Mouse (Mus musculus) embryonic fibroblast, embryonic 13.5 days (primary cell): ENCODE data around the gene Zfp60. TPM values are rescaled to one million over a fixed set of nuclear protein-coding genes. Genes with fewer than 3 reads are reported as not detected.
A peak's percentile ranks its signal among the peaks of the same experiment; 100 is the strongest.
"Not testable (repeated sequence)": the region's sequence is repeated elsewhere in the genome, so short reads cannot be mapped to it uniquely, and the experiment has no call there.

Experiments used
- H3K27ac ChIP-seq: 2 replicates; pipeline ENCODE4 v1.5.1; 2012; ENCODE audit warnings: low read length, control low read depth, inconsistent platforms; ENCODE audit not compliant: insufficient read depth
- H3K4me1 ChIP-seq: 2 replicates; pipeline ENCODE4 v1.6.1; 2011; ENCODE audit warnings: low read length; ENCODE audit not compliant: control insufficient read depth, insufficient read depth
- H3K4me3 ChIP-seq: 2 replicates; pipeline ENCODE4 v1.5.1; 2011; ENCODE audit warnings: mild to moderate bottlenecking, control low read depth, low read length; ENCODE audit not compliant: insufficient read depth
- CTCF ChIP-seq: IDR thresholded peaks from 2 replicates; pipeline ENCODE4 v1.5.1; 2011; ENCODE audit warnings: mild to moderate bottlenecking, control low read depth, low read length, moderate library complexity, borderline replicate concordance; ENCODE audit not compliant: insufficient read depth
- POLR2A ChIP-seq: IDR thresholded peaks from 2 replicates; pipeline ENCODE4 v1.6.1; 2011; ENCODE audit warnings: low read depth, mild to moderate bottlenecking, control low read depth, low read length, moderate library complexity
- polyA plus RNA-seq: library from polyadenylated mRNA; stranded (reverse); fragments of >200 nt; gene quantifications from 2 replicates; pipeline ENCODE4 v1.2.4, GENCODE M21; 2011; ENCODE audit warnings: low read depth; ENCODE audit not compliant: missing spikeins, insufficient read length

The Zfp60 gene
- polyA plus RNA-seq, 1 experiment, result 23.5 TPM

GRCm38 (mm10) chr7:27765176-27765886, 34.1 kb downstream of the Zfp60 start:
- no peak overlapping the region for H3K4me3 ChIP-seq
- H3K27ac ChIP-seq, result no peak overlapping the region
- no peaks in the 10 kb centered on the region for H3K4me1 ChIP-seq
- TF ChIP-seq CTCF (no peak), POLR2A (no peak)

GRCm38 (mm10) chr7:27789306-27789705, 58.1 kb downstream of the Zfp60 start:
- Histone ChIP-seq H3K27ac (no peak overlapping the region), H3K4me3 (no peak overlapping the region), H3K4me1 (no peaks in the 10 kb centered on the region)
- TF ChIP-seq CTCF (no peak), POLR2A (no peak)

- H3K4me1 ChIP-seq, H3K4me3 ChIP-seq: not testable (repeated sequence)
- peak overlapping the region; percentile 85 for H3K27ac ChIP-seq
Measured at GRCm38 (mm10) chr7:27793865-27794264, 62.7 kb downstream of the Zfp60 start.

- peak overlapping the region; percentile 85 for H3K27ac ChIP-seq
- H3K4me3 ChIP-seq, result no peak overlapping the region
- TF ChIP-seq POLR2A (no peak), CTCF (no peak)
- H3K4me1 ChIP-seq, result no peaks in the 10 kb centered on the region
Measured at GRCm38 (mm10) chr7:27794566-27794965, 63.4 kb downstream of the Zfp60 start.

- TF ChIP-seq POLR2A (no peak), CTCF (no peak)
- Histone ChIP-seq H3K27ac (no peak overlapping the region), H3K4me1 (no peaks in the 10 kb centered on the region), H3K4me3 (no peak overlapping the region)
Measured at GRCm38 (mm10) chr7:27797906-27798811, 67.0 kb downstream of the Zfp60 start.

- Histone ChIP-seq H3K27ac (no peak overlapping the region), H3K4me3 (no peak overlapping the region), H3K4me1 (no peaks in the 10 kb centered on the region; the same call in 1 of the 2 replicates)
- TF ChIP-seq CTCF (no peak), POLR2A (no peak)
Measured at GRCm38 (mm10) chr7:27801137-27801536, 69.9 kb downstream of the Zfp60 start.

GRCm38 (mm10) chr7:27802986-27803385, 71.8 kb downstream of the Zfp60 start:
- TF ChIP-seq POLR2A, result no peak
- TF ChIP-seq CTCF, result no peak
- no peak overlapping the region for H3K27ac ChIP-seq

More at GRCm38 (mm10) chr7:27802986-27803385, 71.8 kb downstream of the Zfp60 start:
- Histone ChIP-seq H3K4me1 (no peaks in the 10 kb centered on the region; the same call in 1 of the 2 replicates), H3K4me3 (no peak overlapping the region)

Other genes starting within 250 kb of the Zfp60 start
- 23.7 and 28.5 TPM in 2 replicates for gene Sertad1, start 244.5 kb upstream of the Zfp60 start, polyA plus RNA-seq
- 5.4 and 5.6 TPM in 2 replicates for gene Prx, start 232.1 kb upstream of the Zfp60 start, polyA plus RNA-seq
- gene Hipk4, start 208.1 kb upstream of the Zfp60 start, polyA plus RNA-seq, result 1.1 and 1.5 TPM in 2 replicates
- 195 and 211 TPM in 2 replicates for gene Pld3, start 178.2 kb upstream of the Zfp60 start, polyA plus RNA-seq
- gene 2310022A10Rik, start 178.2 kb upstream of the Zfp60 start, polyA plus RNA-seq, result 12.6 and 14.0 TPM in 2 replicates
- 84.5 and 98.2 TPM in 2 replicates for gene Akt2, start 139.8 kb upstream of the Zfp60 start, polyA plus RNA-seq
- not detected in 2 replicates for gene Ttc9b, start 77.5 kb upstream of the Zfp60 start, polyA plus RNA-seq
- gene Map3k10, start 56.8 kb upstream of the Zfp60 start, polyA plus RNA-seq, result 26.2 and 28.1 TPM in 2 replicates
- 1.7 and 2.2 TPM in 2 replicates for gene Zfp607b, start 42.0 kb upstream of the Zfp60 start, polyA plus RNA-seq
- gene Zfp626, start 75.8 kb downstream of the Zfp60 start, polyA plus RNA-seq, result 8.6 and 10.6 TPM in 2 replicates
- 3.1 and 4.1 TPM in 2 replicates for gene Zfp59, start 107.2 kb downstream of the Zfp60 start, polyA plus RNA-seq
- 3.5 and 3.8 TPM in 2 replicates for gene Zfp607a, start 126.1 kb downstream of the Zfp60 start, polyA plus RNA-seq
- 8.4 and 11.1 TPM in 2 replicates for gene Zfp974, start 198.1 kb downstream of the Zfp60 start, polyA plus RNA-seq
- 12.2 and 13.8 TPM in 2 replicates for gene Zfp780b, start 247.8 kb downstream of the Zfp60 start, polyA plus RNA-seq